Mouse (Mus musculus) hindbrain, embryonic 16.5 days (tissue): ENCODE measurements at regions not wholly inside any gene's neighbourhood (a gene's known extent, or its start where the extent isn't known, plus 50 kb on each side); places are given as distances from the start of the nearest gene placed in this dataset.

Experiments
- ATAC-seq: fragments of 200-750 bp; cut with Nextera tagmentation; 2 replicates; pipeline ENCODE4 v1.8.0; 2017; ENCODE audit warnings: moderate TSS enrichment, moderate library complexity
- H3K27ac ChIP-seq: fragments of 300-500 bp; sonication (generic); 2 replicates; pipeline ENCODE4 v1.5.1; 2014; ENCODE audit warnings: low read depth, mild to moderate bottlenecking, control low read depth, low read length, moderate library complexity
- H3K27me3 ChIP-seq: fragments of 300-500 bp; sonication (generic); replicated peaks from 2 replicates; pipeline ENCODE4 v1.6.1; 2014; ENCODE audit warnings: low read length; ENCODE audit not compliant: control insufficient read depth, insufficient read depth
- H3K36me3 ChIP-seq: fragments of 300-500 bp; sonication (generic); 2 replicates; pipeline ENCODE4 v1.6.1; 2014; ENCODE audit warnings: mild to moderate bottlenecking, low read length, moderate library complexity, mixed read lengths; ENCODE audit not compliant: control insufficient read depth, insufficient read depth
- H3K4me1 ChIP-seq: fragments of 300-500 bp; sonication (generic); 2 replicates; pipeline ENCODE4 v1.6.1; 2014; ENCODE audit warnings: low read depth, low read length; ENCODE audit not compliant: control insufficient read depth, insufficient read depth
- H3K4me2 ChIP-seq: fragments of 300-500 bp; sonication (generic); 2 replicates; pipeline ENCODE4 v1.6.1; 2014; ENCODE audit warnings: mild to moderate bottlenecking, low read length, control low read depth, moderate library complexity
- H3K4me3 ChIP-seq: fragments of 300-500 bp; sonication (generic); 2 replicates; pipeline ENCODE4 v1.5.1; 2014; ENCODE audit warnings: mild to moderate bottlenecking, low read length, control low read depth, moderate library complexity
- H3K9ac ChIP-seq: fragments of 300-500 bp; sonication (generic); 2 replicates; pipeline ENCODE4 v1.6.1; 2014; ENCODE audit warnings: low read depth, mild to moderate bottlenecking, control low read depth, low read length, moderate library complexity
- H3K9me3 ChIP-seq: fragments of 300-500 bp; sonication (generic); 2 replicates; pipeline ENCODE4 v1.6.1; 2014; ENCODE audit warnings: mild to moderate bottlenecking, low read length, moderate library complexity; ENCODE audit not compliant: control insufficient read depth
- WGBS: fragments of 180-500 bp; shearing (Covaris S2); extraction: QIAGEN DNeasy Blood & Tissue Kit; methylation state at CpG from one replicate; pipeline ENCODE4 v1.1.7; 2014; 5-methylcytosine and 5-hydroxymethylcytosine counted together

DNA sequence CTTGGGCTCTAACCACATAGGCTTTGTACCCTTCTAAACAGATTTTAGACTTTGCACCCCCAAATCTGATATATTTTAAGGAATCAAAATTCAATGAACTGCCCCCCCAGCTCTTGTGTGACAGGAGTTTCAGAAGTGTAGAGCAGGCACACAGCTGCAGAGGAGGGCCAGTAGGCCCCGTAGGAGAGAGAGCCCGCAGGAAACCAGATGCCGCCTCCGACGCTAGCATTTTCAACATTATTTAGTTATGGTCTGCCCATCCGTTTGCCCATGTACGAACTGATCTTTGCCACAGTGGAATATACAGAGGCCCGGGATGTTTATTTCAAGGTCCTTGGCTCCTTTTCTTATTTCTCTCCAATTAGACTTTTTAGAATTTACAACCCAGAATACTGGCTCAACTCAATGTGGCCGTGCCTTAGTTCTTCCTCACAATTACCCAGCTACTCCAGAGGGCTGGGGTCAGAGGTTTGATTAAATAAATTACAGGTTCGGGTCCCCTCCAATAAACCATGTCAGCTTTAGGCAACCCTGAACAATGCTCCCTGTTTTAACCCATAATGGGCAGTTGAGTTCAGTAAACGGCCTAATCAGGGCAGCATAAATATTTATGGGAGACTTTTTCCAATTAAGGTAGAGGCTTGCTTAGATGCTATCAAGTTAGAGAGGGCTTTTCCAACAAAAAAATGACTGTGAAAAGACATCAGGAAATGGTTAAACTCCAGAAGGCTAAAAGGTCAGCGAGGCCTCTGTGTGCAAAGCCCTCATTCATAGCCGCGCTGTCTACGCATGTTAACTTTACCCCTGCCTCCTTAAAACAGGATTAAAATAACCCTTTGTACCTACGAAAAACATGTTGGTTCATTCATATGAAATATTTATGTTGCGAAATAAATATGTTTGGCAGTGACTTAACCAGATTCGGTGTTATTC, 308.2 kb upstream of the Prickle1 start:
- Histone ChIP-seq H3K36me3 (no peaks in the 10 kb centered on the region), H3K4me3 (no peak overlapping the region), H3K27me3 (no peaks in the 10 kb centered on the region), H3K9ac (no peak overlapping the region), H3K27ac (no peak overlapping the region), H3K9me3 (no peaks in the 10 kb centered on the region), H3K4me2 (no peak overlapping the region), H3K4me1 (no peaks in the 10 kb centered on the region)
- 55% methylated on average over 18 of the region's 18 CpGs for WGBS
- ATAC-seq = no peak

DNA sequence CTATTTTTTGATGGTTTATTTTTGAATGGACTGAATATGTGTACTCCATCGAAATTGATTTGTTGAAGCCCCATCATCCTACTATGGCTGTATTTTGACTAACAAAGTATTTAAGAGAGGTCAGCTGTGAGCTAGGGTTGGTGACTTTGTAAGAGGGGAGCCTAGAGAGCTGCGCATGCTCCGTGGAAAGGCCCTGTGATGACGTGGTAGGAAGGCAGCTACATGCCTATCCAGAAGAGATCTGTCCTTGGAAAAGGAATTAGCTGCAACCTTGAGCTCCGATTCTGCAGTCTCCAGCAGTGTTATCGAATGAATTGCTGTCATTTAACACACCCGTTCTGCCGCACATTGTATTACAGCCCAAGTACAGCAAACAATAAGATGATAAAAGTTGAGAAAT, 287.1 kb upstream of the Prickle1 start:
- H3K4me2 ChIP-seq = no peak overlapping the region
- WGBS = 92% methylated on average over 8 of the region's 8 CpGs
- no peak for ATAC-seq

DNA sequence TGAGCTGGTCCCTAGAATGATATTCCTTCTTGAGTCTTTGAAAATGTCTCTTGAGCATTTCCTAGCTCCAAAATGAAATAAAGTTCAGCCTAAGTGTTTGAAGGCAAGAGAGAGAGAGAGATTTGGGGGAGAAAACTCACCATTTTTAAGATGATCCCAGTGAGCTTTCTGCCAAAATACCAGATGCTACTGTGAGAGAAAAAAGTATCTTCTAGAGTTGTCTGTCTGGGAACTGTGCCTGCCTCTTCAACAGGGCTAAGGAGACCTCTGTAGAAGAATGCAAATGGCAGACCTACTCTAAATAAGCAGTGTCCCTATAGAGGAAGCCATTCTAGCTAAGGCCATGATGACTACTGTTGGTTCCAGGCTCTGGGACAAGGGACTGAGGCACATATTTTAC, 285.6 kb upstream of the Prickle1 start:
- H3K9ac ChIP-seq = no peak overlapping the region

More for the DNA sequence above, 287.1 kb upstream of the Prickle1 start:
- H3K4me1 ChIP-seq = no peaks in the 10 kb centered on the region
- H3K9ac ChIP-seq = no peak overlapping the region
- H3K4me3 ChIP-seq = no peak overlapping the region
- H3K36me3 ChIP-seq = no peaks in the 10 kb centered on the region
- no peaks in the 10 kb centered on the region for H3K9me3 ChIP-seq
- H3K27me3 ChIP-seq = no peaks in the 10 kb centered on the region
- no peak overlapping the region for H3K27ac ChIP-seq

DNA sequence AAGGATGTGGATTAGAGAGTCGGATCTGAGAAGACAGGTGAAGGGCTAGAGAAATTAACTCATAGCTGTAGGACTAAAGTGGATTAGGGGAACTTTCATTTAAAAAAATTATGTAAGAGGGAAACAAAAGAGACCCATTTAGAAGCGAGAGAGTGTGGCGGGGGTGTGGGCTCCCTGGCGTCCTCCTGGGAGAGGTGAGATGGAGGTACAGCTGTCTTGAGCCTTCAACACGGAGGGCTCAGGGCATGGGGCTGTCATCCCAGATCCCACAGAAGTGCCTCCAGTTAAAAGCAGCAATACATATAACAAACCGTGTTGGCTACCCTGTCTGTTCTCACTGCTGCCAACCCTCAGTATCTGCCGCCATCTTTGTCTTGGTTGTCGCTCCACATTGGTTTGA, 284.6 kb upstream of the Prickle1 start:
- H3K4me1 ChIP-seq = no peaks in the 10 kb centered on the region
- H3K9ac ChIP-seq = no peak overlapping the region
- no peak overlapping the region for H3K4me2 ChIP-seq
- no peaks in the 10 kb centered on the region for H3K27me3 ChIP-seq
- H3K27ac ChIP-seq = no peak overlapping the region
- no peaks in the 10 kb centered on the region for H3K36me3 ChIP-seq
- 86% methylated on average over 8 of the region's 8 CpGs for WGBS
- no peak for ATAC-seq
- no peak overlapping the region for H3K4me3 ChIP-seq
- no peaks in the 10 kb centered on the region for H3K9me3 ChIP-seq

More for the DNA sequence above, 285.6 kb upstream of the Prickle1 start:
- Histone ChIP-seq H3K4me2 (no peak overlapping the region), H3K27ac (no peak overlapping the region), H3K36me3 (no peaks in the 10 kb centered on the region), H3K9me3 (no peaks in the 10 kb centered on the region), H3K4me1 (no peaks in the 10 kb centered on the region), H3K4me3 (no peak overlapping the region), H3K27me3 (no peaks in the 10 kb centered on the region)
- no peak for ATAC-seq

DNA sequence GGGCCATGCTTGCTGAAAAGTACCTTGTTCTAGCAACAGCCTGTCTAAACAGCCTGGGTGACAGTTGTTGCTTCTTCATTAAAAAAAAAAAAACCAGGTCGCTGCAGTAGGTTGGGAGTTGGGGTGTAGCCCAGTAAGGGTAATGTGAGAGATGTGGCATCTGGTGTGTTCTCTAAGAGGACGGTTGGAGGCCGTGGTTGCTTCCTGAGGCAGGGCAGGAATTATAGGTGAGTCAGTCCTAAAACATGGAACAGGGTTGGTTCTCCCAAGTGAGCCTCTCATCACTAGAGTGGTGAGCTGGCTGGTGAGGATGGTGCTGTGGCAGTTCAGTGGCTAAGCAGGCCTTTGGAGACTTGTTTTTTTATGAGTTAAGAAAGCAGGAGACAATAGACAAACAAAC, 283.3 kb upstream of the Prickle1 start:
- Histone ChIP-seq H3K4me3 (no peak overlapping the region), H3K27ac (no peak overlapping the region), H3K9ac (no peak overlapping the region), H3K4me1 (no peaks in the 10 kb centered on the region), H3K36me3 (no peaks in the 10 kb centered on the region), H3K9me3 (no peaks in the 10 kb centered on the region), H3K27me3 (no peaks in the 10 kb centered on the region), H3K4me2 (no peak overlapping the region)
- 75% methylated on average over 3 of the region's 3 CpGs for WGBS
- ATAC-seq = no peak

DNA sequence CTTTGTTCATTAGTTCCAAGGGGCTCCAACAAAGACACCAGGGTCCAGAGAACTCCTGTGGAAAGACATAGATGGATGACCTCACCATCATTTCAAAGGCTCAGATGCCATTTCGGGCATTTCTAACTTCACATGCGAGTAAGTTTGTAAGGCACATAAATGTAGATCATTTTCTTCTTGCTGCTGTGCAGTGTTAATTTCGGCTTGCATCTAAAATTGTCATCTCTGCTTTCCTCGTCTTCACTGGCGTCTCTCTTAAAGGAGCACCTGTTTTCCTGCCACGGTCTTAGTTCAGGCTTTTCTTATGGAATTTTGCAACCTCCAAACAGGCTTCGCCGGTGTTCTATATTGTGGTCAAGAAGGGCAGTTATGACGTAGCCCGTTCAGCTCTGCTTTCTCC, 280.6 kb upstream of the Prickle1 start:
- no peak for ATAC-seq
- WGBS = 86% methylated on average over 10 of the region's 10 CpGs
- no peak overlapping the region for H3K4me3 ChIP-seq

DNA sequence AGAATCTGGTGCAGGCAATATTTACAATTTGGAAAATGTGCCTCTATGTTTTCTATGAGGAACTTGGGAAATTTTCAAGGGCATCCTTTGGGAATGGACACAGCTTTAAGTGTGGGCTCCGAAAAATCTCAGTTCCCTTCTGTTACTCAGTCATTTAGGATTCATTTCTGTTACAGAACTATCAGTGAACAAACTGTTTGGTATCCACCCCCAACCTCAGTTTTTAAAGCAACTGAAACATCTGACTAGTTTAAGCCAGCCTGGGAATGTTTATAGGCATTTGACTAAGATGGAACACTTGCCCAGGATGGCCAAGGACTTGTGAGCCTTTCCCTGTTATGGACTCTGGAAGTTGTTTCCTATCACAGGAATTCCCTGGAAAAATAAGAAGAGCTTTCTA, 280.0 kb upstream of the Prickle1 start:
- 83% methylated on average over 1 of the region's 1 CpGs for WGBS
- ATAC-seq = no peak
- no peak overlapping the region for H3K4me3 ChIP-seq
- H3K4me2 ChIP-seq = no peak overlapping the region
- no peaks in the 10 kb centered on the region for H3K9me3 ChIP-seq
- H3K27ac ChIP-seq = no peak overlapping the region
- H3K9ac ChIP-seq = no peak overlapping the region
- H3K27me3 ChIP-seq = no peaks in the 10 kb centered on the region
- H3K4me1 ChIP-seq = no peaks in the 10 kb centered on the region
- no peaks in the 10 kb centered on the region for H3K36me3 ChIP-seq

More for the DNA sequence above, 280.6 kb upstream of the Prickle1 start:
- no peak overlapping the region for H3K9ac ChIP-seq
- no peaks in the 10 kb centered on the region for H3K27me3 ChIP-seq
- no peaks in the 10 kb centered on the region for H3K4me1 ChIP-seq
- no peaks in the 10 kb centered on the region for H3K9me3 ChIP-seq
- H3K27ac ChIP-seq = no peak overlapping the region
- no peaks in the 10 kb centered on the region for H3K36me3 ChIP-seq
- no peak overlapping the region for H3K4me2 ChIP-seq

DNA sequence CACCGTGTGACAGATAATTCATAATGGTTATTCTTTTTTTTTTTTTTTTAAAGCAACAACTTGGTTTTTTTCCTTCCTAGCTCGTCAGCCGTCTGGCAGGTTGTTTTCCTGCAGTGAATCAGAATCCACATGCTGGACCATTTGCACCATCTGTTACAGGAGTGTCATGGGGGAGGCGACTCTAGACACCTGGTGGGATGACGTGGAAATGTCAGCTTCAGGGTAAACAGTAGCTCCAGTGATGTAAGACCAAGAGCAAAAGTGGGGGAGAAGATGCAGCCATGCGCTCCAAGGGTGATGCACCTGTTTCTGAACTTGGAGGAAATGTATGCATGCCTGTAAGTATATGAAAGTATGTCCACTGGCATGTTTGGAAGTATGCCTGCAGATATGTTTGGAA, 278.5 kb upstream of the Prickle1 start:
- Histone ChIP-seq H3K9me3 (no peaks in the 10 kb centered on the region), H3K4me3 (no peak overlapping the region), H3K9ac (no peak overlapping the region), H3K27me3 (no peaks in the 10 kb centered on the region), H3K4me1 (no peaks in the 10 kb centered on the region), H3K27ac (no peak overlapping the region), H3K36me3 (no peaks in the 10 kb centered on the region), H3K4me2 (no peak overlapping the region)
- 65% methylated on average over 6 of the region's 6 CpGs for WGBS
- ATAC-seq = no peak

DNA sequence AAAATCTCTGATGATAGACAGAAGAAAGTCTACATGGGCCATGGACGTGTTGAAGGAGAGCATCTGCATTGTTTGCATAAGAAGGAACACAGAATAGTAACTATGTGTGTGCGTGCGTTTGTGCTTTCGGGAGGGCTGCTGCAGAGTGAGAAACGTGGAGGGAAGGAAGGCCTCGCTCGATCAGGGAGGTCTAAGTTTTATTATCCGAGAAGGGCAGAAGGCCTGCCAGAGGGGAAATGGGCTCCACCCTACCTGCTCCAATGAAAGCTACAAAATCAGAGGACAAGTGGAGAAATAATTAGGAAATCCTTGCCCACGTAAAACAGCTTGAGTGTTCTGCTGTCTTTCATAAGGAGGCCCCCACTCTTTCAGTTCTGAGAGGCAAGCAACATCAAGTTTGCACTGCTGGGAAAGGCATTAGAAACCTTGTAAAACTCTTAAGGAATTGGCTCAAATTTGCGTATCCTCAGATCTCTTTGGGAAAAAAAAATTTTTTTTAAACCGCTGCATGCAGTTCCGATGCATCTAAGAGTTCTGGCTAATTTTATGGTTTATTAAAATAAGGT, 261.7 kb upstream of the Prickle1 start:
- no peak overlapping the region for H3K4me2 ChIP-seq
- H3K27me3 ChIP-seq = no peaks in the 10 kb centered on the region
- no peaks in the 10 kb centered on the region for H3K36me3 ChIP-seq
- H3K9ac ChIP-seq = no peak overlapping the region
- no peak overlapping the region for H3K27ac ChIP-seq
- H3K9me3 ChIP-seq = no peaks in the 10 kb centered on the region; the same call in 1 of the 2 replicates
- ATAC-seq = no peak
- 87% methylated on average over 12 of the region's 12 CpGs for WGBS
- no peaks in the 10 kb centered on the region for H3K4me1 ChIP-seq
- H3K4me3 ChIP-seq = no peak overlapping the region
